Mouse (Mus musculus): ENCODE measurements at regions not wholly inside any gene's neighbourhood (a gene's known extent, or its start where the extent isn't known, plus 50 kb on each side); places are given as distances from the start of the nearest gene placed in this dataset.
"Not testable (repeated sequence)": the region's sequence is repeated elsewhere in the genome, so short reads cannot be mapped to it uniquely, and the experiment has no call there.

- DNase-seq (ENCODE audit: low read depth) = no peak
Measured at GRCm38 (mm10) chr1:30751138-30751907, 122.4 kb downstream of the Phf3 start.

DNA sequence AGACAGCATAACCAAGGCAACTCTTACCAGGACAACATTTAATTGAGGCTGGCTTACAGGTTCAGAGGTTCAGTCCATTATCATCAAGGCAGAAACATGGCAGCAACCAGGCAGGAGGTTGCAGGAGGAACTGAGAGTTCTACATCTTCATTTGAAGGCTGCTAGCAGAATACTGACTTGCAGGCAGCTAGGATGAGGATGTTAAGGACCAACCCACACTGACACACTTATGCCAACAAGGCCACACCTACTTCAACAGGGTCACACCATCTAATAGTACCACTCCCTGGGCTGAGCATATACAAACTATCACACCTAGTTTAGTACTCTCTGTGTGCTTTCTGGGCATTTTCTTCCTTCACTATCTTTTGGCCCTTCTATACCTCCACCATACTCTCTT is 131.8 kb downstream of the Phf3 start:
- DNase-seq (ENCODE audit: low read depth) = no peak

- DNase-seq (ENCODE audit: low read depth) = peak; percentile 38
Measured at GRCm38 (mm10) chr1:30740831-30741230, 132.9 kb downstream of the Phf3 start.

GRCm38 (mm10) chr1:30721519-30721918 is 152.2 kb downstream of the Phf3 start:
- no peak for DNase-seq (ENCODE audit: low read depth)

GRCm38 (mm10) chr1:30720829-30721228 is 152.9 kb downstream of the Phf3 start:
- DNase-seq (ENCODE audit: low read depth) = no peak

- peak; percentile 82 for DNase-seq (ENCODE audit: low read depth)
Measured at GRCm38 (mm10) chr1:30718578-30718977, 155.1 kb downstream of the Phf3 start.

- no peak for DNase-seq (ENCODE audit: low read depth)
Measured at GRCm38 (mm10) chr1:30716346-30716745, 157.4 kb downstream of the Phf3 start.

GRCm38 (mm10) chr1:30701116-30701515 is 172.6 kb downstream of the Phf3 start:
- no peak for DNase-seq (ENCODE audit: low read depth)

GRCm38 (mm10) chr1:30700399-30701081 is 173.2 kb downstream of the Phf3 start:
- peak; percentile 63 for DNase-seq (ENCODE audit: low read depth)

DNA sequence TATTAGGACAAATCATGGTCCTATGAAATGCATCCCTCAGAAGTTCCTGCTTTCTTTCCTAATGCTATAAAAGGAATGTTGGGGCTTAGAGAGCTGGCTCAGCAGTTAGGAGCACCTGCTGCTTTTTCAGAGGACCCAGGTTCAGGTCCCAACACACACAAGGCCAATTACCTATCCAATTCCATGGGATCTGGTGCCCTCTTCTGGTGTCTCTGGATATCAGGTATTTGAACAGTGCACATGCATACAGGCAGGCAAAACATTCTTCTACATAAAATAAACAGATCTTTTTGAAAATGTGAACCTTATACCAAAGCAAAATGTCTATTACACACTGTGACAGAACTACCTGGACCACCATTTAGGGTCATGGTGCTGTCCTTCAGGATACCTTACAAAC is 177.4 kb downstream of the Phf3 start:
- peak; percentile 14 for DNase-seq (ENCODE audit: low read depth)

GRCm38 (mm10) chr1:30685318-30685717 is 188.4 kb downstream of the Phf3 start:
- DNase-seq (ENCODE audit: low read depth) = no peak

DNA sequence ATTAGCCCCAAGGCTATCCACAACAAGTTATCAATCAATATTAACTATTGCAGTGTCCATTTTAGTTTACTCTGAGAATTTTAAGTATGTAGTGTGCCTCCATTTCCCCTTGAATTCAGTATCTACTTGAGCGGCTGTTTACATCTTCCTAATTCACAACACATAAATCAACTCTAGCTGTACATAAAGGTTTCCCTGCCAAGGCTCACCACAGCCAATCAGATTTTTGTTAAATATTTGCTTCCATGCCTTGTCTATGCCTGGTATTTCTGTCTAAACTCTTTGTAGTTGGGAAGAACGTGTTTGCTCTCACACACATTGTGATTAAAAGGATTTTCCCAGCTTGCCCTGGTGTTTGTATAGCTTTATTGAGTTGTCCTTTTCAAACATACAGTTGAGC is 189.8 kb downstream of the Phf3 start:
- no peak for DNase-seq (ENCODE audit: low read depth)

DNA sequence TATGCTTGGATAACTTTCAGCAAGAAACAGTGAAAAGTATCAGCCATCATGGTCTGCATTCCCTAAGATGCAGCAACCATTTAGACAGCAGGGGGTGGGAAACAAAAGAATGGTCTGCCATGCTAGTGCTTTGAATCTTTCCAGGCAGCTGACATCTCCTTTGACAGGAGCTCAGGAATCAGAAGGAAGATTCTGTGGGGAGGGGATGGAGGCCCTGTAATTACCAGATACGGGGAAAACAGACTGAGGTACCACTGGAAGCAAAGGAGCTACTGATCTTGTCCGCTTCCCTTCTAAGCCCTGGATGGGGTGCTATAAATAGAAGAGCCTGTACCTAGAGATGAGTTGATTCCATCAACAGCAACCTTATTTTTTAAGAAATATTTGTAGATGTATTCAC is 233.9 kb downstream of the Phf3 start:
- no peak for DNase-seq (ENCODE audit: low read depth)

GRCm38 (mm10) chr1:30632760-30633159 is 241.0 kb downstream of the Phf3 start:
- no peak for DNase-seq (ENCODE audit: low read depth)

GRCm38 (mm10) chr1:30627796-30628195 is 245.9 kb downstream of the Phf3 start:
- DNase-seq (ENCODE audit: low read depth) = not testable (repeated sequence)

DNA sequence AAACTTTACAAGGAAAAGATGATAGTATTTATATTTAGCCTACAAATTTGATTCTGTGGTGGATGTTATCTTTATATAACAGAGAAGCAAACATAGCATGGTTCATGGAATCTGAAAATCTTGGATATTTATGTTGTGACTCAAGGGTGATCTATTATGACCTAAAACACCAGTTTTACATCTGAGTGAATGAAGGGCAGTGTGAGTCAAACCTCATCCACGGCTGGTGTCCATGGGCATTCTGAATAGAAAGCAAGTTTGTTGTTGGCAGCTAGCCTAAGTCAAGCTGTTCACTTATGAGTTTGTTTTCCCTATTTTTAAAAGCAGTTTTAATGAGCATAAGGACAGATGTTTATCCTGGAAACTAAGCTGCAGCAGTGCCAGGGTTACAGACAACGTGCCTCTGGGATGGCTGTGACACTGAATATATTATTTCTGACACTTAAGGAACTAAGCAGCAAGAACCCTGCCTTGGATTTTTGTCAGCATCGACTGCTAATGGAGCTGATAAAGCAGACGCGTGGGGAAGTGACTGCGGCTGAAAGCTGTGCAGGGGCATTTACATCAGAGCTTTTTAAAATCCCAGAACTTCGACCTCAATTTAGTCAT is 278.5 kb downstream of the Phf3 start:
- no peak for DNase-seq (ENCODE audit: low read depth)

DNA sequence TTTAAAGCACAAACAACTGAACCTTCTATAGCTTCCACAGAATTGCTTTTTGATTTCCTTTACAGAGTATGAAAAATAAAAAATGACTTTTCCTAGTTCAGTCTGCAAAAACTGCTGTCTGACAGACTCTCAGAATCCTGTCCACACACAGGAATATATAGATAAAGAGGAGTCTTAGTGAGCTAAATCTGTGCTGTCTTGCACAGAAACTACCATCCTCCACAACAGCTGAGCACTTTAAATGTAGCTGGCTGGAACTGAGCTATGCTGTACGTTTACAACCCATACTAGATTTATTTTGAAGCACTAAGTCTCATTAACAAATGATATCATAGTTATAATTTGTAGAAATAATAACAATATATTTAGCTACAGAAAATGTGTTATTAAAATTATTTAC is 279.7 kb downstream of the Phf3 start:
- DNase-seq (ENCODE audit: low read depth) = no peak

GRCm38 (mm10) chr1:30590721-30591120 is 283.0 kb downstream of the Phf3 start:
- DNase-seq (ENCODE audit: low read depth) = no peak

- no peak for DNase-seq (ENCODE audit: low read depth)
Measured at GRCm38 (mm10) chr1:30588885-30589284, 284.8 kb downstream of the Phf3 start.

GRCm38 (mm10) chr1:30588336-30588735 is 285.4 kb downstream of the Phf3 start:
- DNase-seq (ENCODE audit: low read depth) = no peak

GRCm38 (mm10) chr1:30584806-30585205 is 288.9 kb downstream of the Phf3 start:
- DNase-seq (ENCODE audit: low read depth) = peak; percentile 53

DNA sequence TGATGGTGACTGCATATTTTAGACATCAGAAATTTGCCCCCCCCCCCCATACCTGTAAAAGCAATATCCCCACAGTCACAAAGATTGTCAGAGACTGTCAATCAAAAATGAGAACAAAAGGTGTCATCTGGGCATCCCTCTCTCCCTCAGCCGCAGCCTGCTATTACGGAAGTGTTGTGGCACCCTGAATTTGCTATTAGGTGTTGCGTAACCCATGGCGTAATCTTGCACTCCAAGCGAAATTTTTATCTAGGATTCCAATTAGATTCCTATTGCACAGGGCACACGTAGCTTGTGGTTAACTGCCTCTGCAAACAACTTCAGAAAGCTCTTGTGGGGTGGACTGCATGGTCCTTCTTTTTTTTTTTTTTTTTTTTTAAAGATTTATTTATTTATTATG is 289.9 kb downstream of the Phf3 start:
- peak; percentile 65 for DNase-seq (ENCODE audit: low read depth)

- DNase-seq (ENCODE audit: low read depth) = no peak
Measured at GRCm38 (mm10) chr1:30564757-30565156, 309.0 kb downstream of the Phf3 start.

All from 416B (cell line).